Mouse (Mus musculus) olfactory bulb, adult 2 months (tissue): ENCODE measurements around the gene Tmem189.

ENCODE experiments used
- CTCF ChIP-seq: fragments of 200-500 bp; IDR thresholded peaks from 2 replicates; pipeline ENCODE4 v1.5.1; 2012; ENCODE audit warnings: low read depth, mild to moderate bottlenecking, low read length, moderate library complexity; ENCODE audit not compliant: insufficient read depth
- POLR2A ChIP-seq: fragments of 200-500 bp; IDR thresholded peaks from 2 replicates; pipeline ENCODE4 v1.6.1; 2012; ENCODE audit warnings: mild to moderate bottlenecking, low read depth, low read length, moderate library complexity; ENCODE audit not compliant: insufficient read depth

GRCm38 (mm10) chr2:167622352-167622751 lies 67.3 kb downstream of the Tmem189 start:
- TF ChIP-seq CTCF (no peak), POLR2A (no peak)
